ENCODE assay signal across 8 mouse cellular contexts in genomic region chr11:106302634-106303033, GRCm38 (mm10). TPM values are rescaled to one million over a fixed set of nuclear protein-coding genes. Genes with fewer than 3 reads are reported as not detected.
A peak's percentile ranks its signal among the peaks of the same experiment; 100 is the strongest.
DNase-seq lines count a peak whose midpoint lies in the region; ATAC-seq lines count a peak whose summit lies in the region.

No protein-coding gene starts in this region.

- WGBS in liver, embryonic 11.5 days, result 13% methylated on average over 2 of the region's 2 CpGs

- H3K9me3 ChIP-seq in liver, embryonic 11.5 days (ENCODE audit: control insufficient read depth, low read length), result no peaks in the 10 kb centered on the region

- no peak overlapping the region for H3K27ac ChIP-seq in liver, embryonic 11.5 days (ENCODE audit: low read depth, low read length)

- no peaks in the 10 kb centered on the region for H3K36me3 ChIP-seq in liver, embryonic 11.5 days (ENCODE audit: control insufficient read depth, insufficient read depth, low read length)

- H3K4me3 ChIP-seq in liver, embryonic 11.5 days (ENCODE audit: low read depth, low read length), result no peak overlapping the region

- no peaks in the 10 kb centered on the region for H3K27me3 ChIP-seq in liver, embryonic 11.5 days (replicated peaks; ENCODE audit: control insufficient read depth, insufficient read depth, low read length)

- no peak overlapping the region for H3K9ac ChIP-seq in liver, embryonic 11.5 days (ENCODE audit: low read depth, low read length)

- H3K4me1 ChIP-seq in liver, embryonic 11.5 days (replicated peaks; ENCODE audit: control insufficient read depth, insufficient read depth, low read length), result no peaks in the 10 kb centered on the region

- no peak overlapping the region for H3K4me2 ChIP-seq in liver, embryonic 11.5 days

- no peak for DNase-seq in cerebellum, adult 11-12 months
- peak; percentile 62 for DNase-seq in ovary, postnatal 14 days (ENCODE audit: low spot score)
- no peak for DNase-seq in ovary, postnatal 10 days (ENCODE audit: low spot score)
- peak; percentile 42 for DNase-seq in c-Kit-positive CD71-positive TER-119-negative erythroid progenitor cells, embryonic 14.5 days (ENCODE audit: low read depth)
- DNase-seq in heart, postnatal 10 days, result peak; percentile 60 to 80
- peak; percentile 65 for DNase-seq in liver, embryonic 11.5 days (ENCODE audit: low spot score)
- DNase-seq in right cerebral cortex, postnatal 4 days, result peak; percentile 57

- intact Hi-C loops in heart, postnatal 10 days (cut with DNase I), result loop anchor here (1.0 kb wide), 3 partner anchors 24 to 90 kb away; no protein-coding TSS in a partner anchor

- peak; percentile 64; the same call in 1 of the 2 replicates for ATAC-seq in cerebellum, adult (ENCODE audit: insufficient number of reproducible peaks, low FRiP score, low TSS enrichment)
- ATAC-seq in liver, embryonic 11.5 days (replicated peaks; ENCODE audit: low FRiP score), result 0 out of 2 replicates have a peak, but pooled peaks have one; percentile 61

RNA-seq across cellular contexts. Expression of gene Gh, which starts 1.0 kb away (rescaled TPM):
- not detected for total RNA-seq in heart, postnatal 10 days (2021)
- not detected in 2 replicates for polyA plus RNA-seq in liver, embryonic 11.5 days (2014; fragmentation: Nextera tagmentation; extraction: Ambion mirVana)

RNA-seq across cellular contexts. Expression of gene Cd79b, which starts 11.9 kb away (rescaled TPM):
- 1 to 10 TPM; 2.3 to 3.1 TPM for total RNA-seq in heart, postnatal 10 days (2021)
- polyA plus RNA-seq in liver, embryonic 11.5 days (2014; fragmentation: Nextera tagmentation; extraction: Ambion mirVana), result 5.9 and 6.3 TPM in 2 replicates

RNA-seq across cellular contexts. Expression of gene Tcam1, which starts 26.2 kb away (rescaled TPM):
- under 1 TPM in 1 of 2 experiments, not detected in 1; 0.07 TPM for total RNA-seq in heart, postnatal 10 days (2021)
- 0.66 and 1.2 TPM in 2 replicates for polyA plus RNA-seq in liver, embryonic 11.5 days (2014; fragmentation: Nextera tagmentation; extraction: Ambion mirVana)

RNA-seq across cellular contexts. Expression of gene Smarcd2, which starts 29.9 kb away (rescaled TPM):
- 10 to 100 TPM; 28.1 to 28.4 TPM for total RNA-seq in heart, postnatal 10 days (2021)
- polyA plus RNA-seq in liver, embryonic 11.5 days (2014; fragmentation: Nextera tagmentation; extraction: Ambion mirVana), result 60.3 and 62.9 TPM in 2 replicates

RNA-seq across cellular contexts. Expression of gene Psmc5, which starts 46.7 kb away (rescaled TPM):
- total RNA-seq in heart, postnatal 10 days (2021), result 100 to 1,000 TPM; 107 to 109 TPM
- polyA plus RNA-seq in liver, embryonic 11.5 days (2014; fragmentation: Nextera tagmentation; extraction: Ambion mirVana), result 304 and 310 TPM in 2 replicates

Comparison
In these comparisons a context has a peak if more than half of its experiments do, and no peak if none do; other contexts are left out.
1. DNase-seq: peak in ovary, postnatal 14 days (single experiment), c-Kit-positive CD71-positive TER-119-negative erythroid progenitor cells, embryonic 14.5 days (single experiment), heart, postnatal 10 days (2 of 2), liver, embryonic 11.5 days (single experiment) and right cerebral cortex, postnatal 4 days (single experiment); none in cerebellum, adult 11-12 months (single experiment) and ovary, postnatal 10 days (single experiment).